Mouse (Mus musculus) MEL (cell line): Measurements from ENCODE around the gene Cops7a. TPM values are rescaled to one million over a fixed set of nuclear protein-coding genes. Genes with fewer than 3 reads are reported as not detected.

Experiments
- DNase-seq: peaks from one replicate; pipeline ENCODE4 v3.0.0; 2011; ENCODE audit warnings: low read depth, low spot score
- H3K27ac ChIP-seq: 2 replicates; pipeline ENCODE4 v1.5.1; 2012; ENCODE audit warnings: low read depth, mild to moderate bottlenecking, control low read depth, low read length, moderate library complexity; ENCODE audit not compliant: control insufficient read depth
- H3K27me3 ChIP-seq, 2 experiments: fragments of 150-350 bp in 1 of 2; sonication (generic) in 1 of 2; 2 replicates each; pipeline ENCODE4 v1.6.1; 2012; ENCODE audit warnings: low read length in 2 of 2, mild to moderate bottlenecking in 2 of 2, improper control_type of control experiment in 1 of 2, moderate library complexity in 1 of 2; ENCODE audit not compliant: insufficient read depth in 2 of 2, control insufficient read depth in 1 of 2
- H3K36me3 ChIP-seq, 2 experiments: 2 replicates each; pipeline ENCODE4 v1.6.1; 2012 to 2014; ENCODE audit warnings: low read length in 2 of 2, improper control_type of control experiment in 1 of 2, inconsistent platforms in 1 of 2, mild to moderate bottlenecking in 1 of 2; ENCODE audit not compliant: insufficient read depth in 2 of 2, control insufficient read depth in 1 of 2
- H3K4me1 ChIP-seq, 2 experiments: fragments of 150-350 bp in 1 of 2; sonication (generic) in 1 of 2; 2 replicates each; pipeline ENCODE4 v1.6.1; 2012; ENCODE audit warnings: low read length in 2 of 2, improper control_type of control experiment in 1 of 2, mild to moderate bottlenecking in 1 of 2; ENCODE audit not compliant: insufficient read depth in 2 of 2, control insufficient read depth in 1 of 2
- H3K4me3 ChIP-seq, 2 experiments: fragments of 150-350 bp in 1 of 2; sonication (generic) in 1 of 2; 2 replicates each; pipeline ENCODE4 v1.5.1; 2012; ENCODE audit warnings: low read depth in 2 of 2, low read length in 2 of 2, mild to moderate bottlenecking in 2 of 2, moderate library complexity in 2 of 2, control low read depth in 1 of 2, improper control_type of control experiment in 1 of 2; ENCODE audit not compliant: control insufficient read depth in 1 of 2, insufficient read depth in 1 of 2
- H3K79me2 ChIP-seq: 2 replicates; pipeline ENCODE4 v1.6.1; 2012; ENCODE audit warnings: mild to moderate bottlenecking, low read length, moderate library complexity; ENCODE audit not compliant: control insufficient read depth, poor library complexity, insufficient read depth
- H3K9ac ChIP-seq: 2 replicates; pipeline ENCODE4 v1.6.1; 2012; ENCODE audit warnings: low read depth, mild to moderate bottlenecking, control low read depth, low read length, moderate library complexity; ENCODE audit not compliant: control insufficient read depth, poor library complexity, severe bottlenecking
- H3K9me3 ChIP-seq: fragments of 150-350 bp; sonication (generic); replicated peaks from 2 replicates; pipeline ENCODE4 v1.6.1; 2012; ENCODE audit warnings: mild to moderate bottlenecking, low read length, improper control_type of control experiment, moderate library complexity; ENCODE audit not compliant: insufficient read depth
- BHLHE40 ChIP-seq: IDR thresholded peaks from 2 replicates; pipeline ENCODE4 v1.6.1; 2012; ENCODE audit warnings: low read depth, mild to moderate bottlenecking, inconsistent platforms, low read length, improper control_type of control experiment, borderline replicate concordance
- CHD2 ChIP-seq: IDR thresholded peaks from 2 replicates; pipeline ENCODE4 v1.6.1; 2011; ENCODE audit warnings: low read length, improper control_type of control experiment
- ELF1 ChIP-seq: IDR thresholded peaks from 2 replicates; pipeline ENCODE4 v1.6.1; 2014; ENCODE audit warnings: low read depth, mild to moderate bottlenecking, inconsistent platforms, low read length, improper control_type of control experiment, moderate library complexity
- GABPA ChIP-seq: IDR thresholded peaks from 2 replicates; pipeline ENCODE4 v1.6.1; 2012; ENCODE audit warnings: low read depth, mild to moderate bottlenecking, inconsistent platforms, low read length, improper control_type of control experiment, moderate library complexity
- HCFC1 ChIP-seq: IDR thresholded peaks from 2 replicates; pipeline ENCODE4 v1.6.1; 2012; ENCODE audit warnings: low read depth, mild to moderate bottlenecking, inconsistent platforms, low read length, improper control_type of control experiment, moderate library complexity
- JUND ChIP-seq: IDR thresholded peaks from 2 replicates; pipeline ENCODE4 v1.6.1; 2011; ENCODE audit warnings: low read depth, mild to moderate bottlenecking, improper control_type of control experiment, low read length
- KAT2A ChIP-seq: conservative IDR thresholded peaks from 2 replicates; pipeline ENCODE4 v1.6.1; 2012; ENCODE audit warnings: low read depth, low read length, improper control_type of control experiment, inconsistent platforms
- MAZ ChIP-seq: IDR thresholded peaks from 2 replicates; pipeline ENCODE4 v1.6.1; 2012; ENCODE audit warnings: low read depth, mild to moderate bottlenecking, inconsistent platforms, low read length, improper control_type of control experiment
- MEF2A ChIP-seq: IDR thresholded peaks from 2 replicates; pipeline ENCODE4 v1.6.1; 2014; ENCODE audit warnings: low read depth, mild to moderate bottlenecking, inconsistent platforms, low read length, improper control_type of control experiment; ENCODE audit not compliant: poor library complexity, insufficient replicate concordance, severe bottlenecking; ENCODE audit errors: extremely low read depth
- MXI1 ChIP-seq: IDR thresholded peaks from 2 replicates; pipeline ENCODE4 v1.6.1; 2011; ENCODE audit warnings: mild to moderate bottlenecking, low read depth, low read length, improper control_type of control experiment
- MYB ChIP-seq: IDR thresholded peaks from 2 replicates; pipeline ENCODE4 v1.6.1; 2011; ENCODE audit warnings: mild to moderate bottlenecking, low read depth, low read length, improper control_type of control experiment
- MYC ChIP-seq: IDR thresholded peaks from 2 replicates; pipeline ENCODE4 v1.6.1; 2011; ENCODE audit warnings: low read depth, mild to moderate bottlenecking, low read length, improper control_type of control experiment, moderate library complexity
- NELFE ChIP-seq: IDR thresholded peaks from 2 replicates; pipeline ENCODE4 v1.6.1; 2011; ENCODE audit warnings: low read depth, low read length, improper control_type of control experiment
- POLR2A ChIP-seq, 2 experiments: IDR thresholded peaks; 2 replicates each; pipeline ENCODE4 v1.6.1; 2011 to 2012; ENCODE audit warnings: low read length in 2 of 2, mild to moderate bottlenecking in 2 of 2, control low read depth in 1 of 2, improper control_type of control experiment in 1 of 2, low read depth in 1 of 2, moderate library complexity in 1 of 2; ENCODE audit not compliant: control insufficient read depth in 1 of 2, insufficient read depth in 1 of 2, poor library complexity in 1 of 2
- SMC3 ChIP-seq: IDR thresholded peaks from 2 replicates; pipeline ENCODE4 v1.6.1; 2011; ENCODE audit warnings: low read depth, low read length, improper control_type of control experiment
- USF2 ChIP-seq, 2 experiments: IDR thresholded peaks; 2 replicates each; pipeline ENCODE4 v1.6.1; 2011 to 2012; ENCODE audit warnings: improper control_type of control experiment in 2 of 2, low read length in 2 of 2, borderline replicate concordance in 1 of 2, inconsistent platforms in 1 of 2, low read depth in 1 of 2, mild to moderate bottlenecking in 1 of 2; ENCODE audit not compliant: insufficient read depth in 1 of 2
- ZC3H11A ChIP-seq: IDR thresholded peaks from 2 replicates; pipeline ENCODE4 v1.6.1; 2012; ENCODE audit warnings: low read depth, mild to moderate bottlenecking, inconsistent platforms, low read length, improper control_type of control experiment
- ZKSCAN1 ChIP-seq: IDR thresholded peaks from 2 replicates; pipeline ENCODE4 v1.6.1; 2012; ENCODE audit warnings: low read depth, mild to moderate bottlenecking, inconsistent platforms, low read length, improper control_type of control experiment, moderate library complexity
- polyA plus RNA-seq, 2 experiments: library from polyadenylated mRNA; stranded (reverse) in 1 of 2; unstranded in 1 of 2; fragments of >175 nt in 1 of 2; fragments of >200 nt in 1 of 2; gene quantifications; 2 replicates each; pipeline versions ENCODE4 v1.2.1 to v1.2.4; 2012; ENCODE audit warnings: low replicate concordance in 2 of 2, low read depth in 1 of 2; ENCODE audit not compliant: insufficient read length in 2 of 2, insufficient read depth in 1 of 2, missing spikeins in 1 of 2
- total RNA-seq: library from RNA; depleted of rRNA; stranded (reverse); fragments of 300-350 nt; gene quantifications from 2 replicates; pipeline ENCODE4 v1.2.3, GENCODE M21; 2012

The Cops7a gene
- total and polyA plus RNA-seq, 3 experiments = 85.0 to 150 TPM; not detected in 1

DNA sequence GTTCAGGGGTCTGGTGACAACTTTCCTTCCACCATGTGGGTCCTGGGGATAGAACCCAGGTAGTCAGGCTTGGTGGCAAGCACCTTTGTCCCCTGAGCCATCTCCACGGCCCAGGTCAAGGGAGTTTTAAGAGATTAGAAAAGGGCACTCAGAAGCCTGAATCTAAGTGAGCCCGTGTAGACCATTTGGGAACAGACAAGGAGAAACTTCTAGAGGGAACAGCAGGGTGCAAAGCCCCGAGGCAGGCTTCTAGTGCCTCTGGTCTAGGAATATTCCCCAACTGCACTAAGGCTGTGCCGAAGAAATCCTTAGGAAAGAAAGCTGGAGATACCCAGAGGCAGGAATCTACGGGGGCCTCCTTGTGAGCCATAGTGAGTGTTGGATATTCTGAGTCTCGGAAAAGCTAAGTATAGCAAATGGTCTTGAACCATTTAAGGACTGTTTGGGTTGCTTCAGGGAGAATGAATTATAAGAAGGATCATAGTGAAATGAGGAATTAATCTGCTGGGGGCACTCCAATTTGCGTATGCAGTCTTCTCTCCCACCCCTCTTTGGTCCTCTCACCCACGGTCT lies 30.6 kb upstream of the Cops7a start:
- no peaks in the 10 kb centered on the region for H3K9me3 ChIP-seq
- peaks cover 0 to 3% of the 10 kb centered on the region in 2 experiments; a peak in 1 of 4 replicates for H3K4me1 ChIP-seq
- H3K27me3 ChIP-seq = no peaks in the 10 kb centered on the region
- no peak for DNase-seq
- H3K36me3 ChIP-seq = no peaks in the 10 kb centered on the region
- TF ChIP-seq BHLHE40 (no peak), JUND (no peak), GABPA (no peak), POLR2A (IDR thresholded peaks at IDR 0.05; ENCODE audit: control insufficient read depth in 1 of 2, insufficient read depth in 1 of 2, low read depth in 1 of 2, low read length in 2 of 2, poor library complexity in 1 of 2) (no peak), MXI1 (no peak), ELF1 (no peak), ZC3H11A (no peak), MYB (no peak), SMC3 (no peak), MYC (no peak), KAT2A (no peak), MEF2A (no peak)
- no peaks in the 10 kb centered on the region for H3K79me2 ChIP-seq
- no peak overlapping the region for H3K27ac ChIP-seq
- H3K4me3 ChIP-seq = peak overlapping the region in 1 of 2 experiments; percentile 9; a peak in 1 of 4 replicates
- H3K9ac ChIP-seq = no peak overlapping the region

DNA sequence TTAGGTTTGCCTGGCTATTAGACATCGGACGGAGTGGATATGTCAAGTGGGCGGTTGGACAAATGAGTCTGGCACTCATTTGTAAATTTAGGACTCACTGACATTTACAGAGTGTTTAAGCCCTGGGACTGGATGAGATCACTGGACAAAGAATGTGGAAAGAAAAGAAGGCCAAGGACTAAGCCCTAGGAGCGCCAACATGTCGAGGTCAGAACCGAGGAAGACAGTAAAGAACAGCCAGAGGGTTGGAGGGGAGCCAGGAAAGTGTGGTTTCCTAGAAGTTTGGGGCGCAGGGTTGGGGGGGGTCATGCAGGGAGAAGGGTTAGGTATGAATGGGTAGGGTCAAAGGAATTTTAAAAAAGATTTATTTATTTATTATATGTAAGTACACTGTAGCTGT lies 29.9 kb upstream of the Cops7a start:
- Histone ChIP-seq H3K27ac (no peak overlapping the region), H3K9me3 (no peaks in the 10 kb centered on the region), H3K9ac (no peak overlapping the region), H3K36me3 (no peaks in the 10 kb centered on the region), H3K79me2 (no peaks in the 10 kb centered on the region), H3K4me3 (no peak overlapping the region), H3K4me1 (peaks cover 0 to 3% of the 10 kb centered on the region in 2 experiments; a peak in 1 of 4 replicates), H3K27me3 (no peaks in the 10 kb centered on the region)
- no peak for DNase-seq
- TF ChIP-seq POLR2A (IDR thresholded peaks at IDR 0.05; ENCODE audit: control insufficient read depth in 1 of 2, insufficient read depth in 1 of 2, low read depth in 1 of 2, low read length in 2 of 2, poor library complexity in 1 of 2) (no peak), HCFC1 (no peak), ZKSCAN1 (no peak), MAZ (no peak), USF2 (IDR thresholded peaks at IDR 0.05; ENCODE audit: borderline replicate concordance in 1 of 2, insufficient read depth in 1 of 2, low read depth in 1 of 2, low read length in 2 of 2) (no peak), CHD2 (no peak), ELF1 (no peak), BHLHE40 (no peak), NELFE (no peak)
